Mouse (Mus musculus) megakaryocyte, embryonic 14.5 days (primary cell): ENCODE data around the gene Edem1.

Source experiments
- FLI1 ChIP-seq: IDR thresholded peaks from 2 replicates; pipeline ENCODE4 v1.6.1; 2012; ENCODE audit warnings: low read length, inconsistent platforms, mixed read lengths
- GATA1 ChIP-seq: IDR thresholded peaks from 3 replicates; pipeline ENCODE4 v1.6.1; 2012; ENCODE audit warnings: mixed read lengths, low read length, inconsistent platforms, borderline replicate concordance

- TF ChIP-seq GATA1 (no peak), FLI1 (no peak)
Observed at GRCm38 (mm10) chr6:108876486-108876885, 48.0 kb downstream of the Edem1 start.
